Mouse (Mus musculus) kidney, adult 8-10 months (tissue): ENCODE data around the gene Mtr.

Experiments
- DNase-seq, 2 experiments: peaks; one replicate each; pipeline ENCODE4 v3.0.0; 2022

The Mtr gene

GRCm38 (mm10) chr13:12232141-12232540 is 25.8 kb downstream of the Mtr start:
- peak; percentile 56 to 62 for DNase-seq

GRCm38 (mm10) chr13:12228248-12228647 is 29.7 kb downstream of the Mtr start:
- DNase-seq: peak; percentile 62 to 65

GRCm38 (mm10) chr13:12227606-12228005 is 30.3 kb downstream of the Mtr start:
- DNase-seq: peak in 1 of 2 experiments; percentile 29

- DNase-seq: no peak
Measured at GRCm38 (mm10) chr13:12218603-12219002, 39.3 kb downstream of the Mtr start.

- no peak for DNase-seq
Measured at GRCm38 (mm10) chr13:12214922-12215321, 43.0 kb downstream of the Mtr start.

GRCm38 (mm10) chr13:12211058-12211457 is 46.9 kb downstream of the Mtr start:
- DNase-seq: no peak

GRCm38 (mm10) chr13:12210023-12210762 is 47.7 kb downstream of the Mtr start:
- peak; percentile 28 to 55 for DNase-seq

- DNase-seq: peak in 1 of 2 experiments; percentile 5
Measured at GRCm38 (mm10) chr13:12200372-12200771, 57.5 kb downstream of the Mtr start.

GRCm38 (mm10) chr13:12198486-12198885 is 59.4 kb downstream of the Mtr start:
- no peak for DNase-seq

GRCm38 (mm10) chr13:12196861-12197260 is 61.1 kb downstream of the Mtr start:
- DNase-seq: no peak

- DNase-seq: peak; percentile 7 to 14
Measured at GRCm38 (mm10) chr13:12196012-12196411, 61.9 kb downstream of the Mtr start.

- DNase-seq: no peak
Measured at GRCm38 (mm10) chr13:12194942-12195662, 62.8 kb downstream of the Mtr start.

GRCm38 (mm10) chr13:12189219-12189618 is 68.7 kb downstream of the Mtr start:
- no peak for DNase-seq

GRCm38 (mm10) chr13:12188804-12189203 is 69.1 kb downstream of the Mtr start:
- DNase-seq: no peak

- no peak for DNase-seq
Measured at GRCm38 (mm10) chr13:12179481-12179880, 78.4 kb downstream of the Mtr start.

GRCm38 (mm10) chr13:12176761-12177160 is 81.2 kb downstream of the Mtr start:
- DNase-seq: no peak

- peak in 1 of 2 experiments; percentile 18 for DNase-seq
Measured at GRCm38 (mm10) chr13:12175988-12176736, 81.8 kb downstream of the Mtr start.

- DNase-seq: no peak
Measured at GRCm38 (mm10) chr13:12167276-12167675, 90.6 kb downstream of the Mtr start.

- peak; percentile 23 to 36 for DNase-seq
Measured at GRCm38 (mm10) chr13:12166386-12166785, 91.5 kb downstream of the Mtr start.

GRCm38 (mm10) chr13:12165461-12166058 is 92.4 kb downstream of the Mtr start:
- peak in 1 of 2 experiments; percentile 15 for DNase-seq

GRCm38 (mm10) chr13:12162457-12162856 is 95.5 kb downstream of the Mtr start:
- DNase-seq: no peak

- peak; percentile 71 to 82 for DNase-seq
Measured at GRCm38 (mm10) chr13:12160121-12160475, 97.8 kb downstream of the Mtr start.
